Mouse (Mus musculus) midbrain, postnatal 0 days (tissue): ENCODE data around the gene Rimbp2. TPM values are rescaled to one million over a fixed set of nuclear protein-coding genes. Genes with fewer than 3 reads are reported as not detected.
"Not testable (repeated sequence)": the region's sequence is repeated elsewhere in the genome, so short reads cannot be mapped to it uniquely, and the experiment has no call there.

Source experiments
- ATAC-seq: fragments of 200-750 bp; cut with Nextera tagmentation; 2 replicates; pipeline ENCODE4 v1.8.0; 2017; ENCODE audit warnings: moderate number of reproducible peaks, mild to moderate bottlenecking, moderate TSS enrichment, moderate library complexity; ENCODE audit not compliant: low FRiP score
- DNase-seq: peaks from one replicate; pipeline ENCODE4 v3.0.0-alpha.2; 2015; ENCODE audit warnings: low spot score
- H3K27ac ChIP-seq: fragments of 300-500 bp; sonication (generic); 2 replicates; pipeline ENCODE4 v1.5.1; 2014; ENCODE audit warnings: low read depth, mild to moderate bottlenecking, low read length, mixed read lengths
- H3K27me3 ChIP-seq: fragments of 300-500 bp; sonication (generic); 2 replicates; pipeline ENCODE4 v1.6.1; 2014; ENCODE audit warnings: low read length, control low read depth, mixed read lengths; ENCODE audit not compliant: insufficient read depth
- H3K36me3 ChIP-seq: fragments of 300-500 bp; sonication (generic); 2 replicates; pipeline ENCODE4 v1.6.1; 2014; ENCODE audit warnings: low read length, control low read depth, mixed read lengths; ENCODE audit not compliant: insufficient read depth
- H3K4me1 ChIP-seq: fragments of 300-500 bp; sonication (generic); 2 replicates; pipeline ENCODE4 v1.6.1; 2014; ENCODE audit warnings: mild to moderate bottlenecking, control low read depth, antibody characterized with exemption, low read length, mixed read lengths; ENCODE audit not compliant: insufficient read depth
- H3K4me2 ChIP-seq: fragments of 300-500 bp; sonication (generic); 2 replicates; pipeline ENCODE4 v1.6.1; 2014; ENCODE audit warnings: low read depth, mild to moderate bottlenecking, low read length, mixed read lengths; ENCODE audit not compliant: poor library complexity, severe bottlenecking
- H3K4me3 ChIP-seq: fragments of 300-500 bp; sonication (generic); 2 replicates; pipeline ENCODE4 v1.5.1; 2014; ENCODE audit warnings: low read depth, mild to moderate bottlenecking, low read length, moderate library complexity
- H3K9ac ChIP-seq: fragments of 300-500 bp; sonication (generic); replicated peaks from 2 replicates; pipeline ENCODE4 v1.6.1; 2014; ENCODE audit warnings: mild to moderate bottlenecking, low read length, moderate library complexity, mixed read lengths; ENCODE audit not compliant: poor library complexity, severe bottlenecking
- H3K9me3 ChIP-seq: fragments of 300-500 bp; sonication (generic); 2 replicates; pipeline ENCODE4 v1.6.1; 2016; ENCODE audit warnings: low read length, control low read depth
- CTCF ChIP-seq: IDR thresholded peaks from 2 replicates; pipeline ENCODE4 v1.5.1; 2016; ENCODE audit warnings: antibody characterized with exemption, mild to moderate bottlenecking
- WGBS: fragments of 180-500 bp; shearing (Covaris S2); extraction: QIAGEN DNeasy Blood & Tissue Kit; methylation state at CpG from one replicate; pipeline ENCODE4 v1.1.7; 2014; 5-methylcytosine and 5-hydroxymethylcytosine counted together
- polyA plus RNA-seq: library from polyadenylated mRNA; unstranded; fragments of >200 nt; fragmentation: Nextera tagmentation; extraction: Ambion mirVana; gene quantifications from 2 replicates; pipeline ENCODE4 v1.2.1, GENCODE M21; 2015
- total RNA-seq: library from RNA; depleted of rRNA; stranded (reverse); fragments of >200 nt; gene quantifications from 2 replicates; pipeline ENCODE4 v1.2.3, GENCODE M21; 2014

The Rimbp2 gene
- total and polyA plus RNA-seq, 2 experiments from 2014 or later = 6.1 to 22.7 TPM

- WGBS = 15% methylated on average over 14 of the region's 14 CpGs
- H3K4me3 ChIP-seq = no peak overlapping the region
- DNase-seq (peak; percentile 77), ATAC-seq (no peak)
- H3K4me2 ChIP-seq = no peak overlapping the region
- no peaks in the 10 kb centered on the region for H3K36me3 ChIP-seq
- H3K27ac ChIP-seq = no peak overlapping the region
- TF ChIP-seq CTCF = peak; percentile 88
- no peaks in the 10 kb centered on the region for H3K4me1 ChIP-seq
- no peaks in the 10 kb centered on the region for H3K27me3 ChIP-seq
- H3K9ac ChIP-seq = no peak overlapping the region
- H3K9me3 ChIP-seq = no peaks in the 10 kb centered on the region
Observed at GRCm38 (mm10) chr5:128971298-128971697, 18.0 kb upstream of the Rimbp2 start.

- no peak; the same call in 1 of the 2 replicates for TF ChIP-seq CTCF
- no peaks in the 10 kb centered on the region for H3K36me3 ChIP-seq
- H3K4me3 ChIP-seq = no peak overlapping the region
- DNase-seq (no peak), ATAC-seq (no peak)
- H3K27ac ChIP-seq = no peak overlapping the region
- no peaks in the 10 kb centered on the region for H3K27me3 ChIP-seq
- H3K4me1 ChIP-seq = no peaks in the 10 kb centered on the region
- no peaks in the 10 kb centered on the region for H3K9me3 ChIP-seq
- H3K9ac ChIP-seq = no peak overlapping the region
- H3K4me2 ChIP-seq = no peak overlapping the region
- 74% methylated on average over 10 of the region's 10 CpGs for WGBS
Observed at GRCm38 (mm10) chr5:128970878-128971277, 17.6 kb upstream of the Rimbp2 start.

- no peaks in the 10 kb centered on the region for H3K36me3 ChIP-seq
- no peak for DNase-seq
- no peaks in the 10 kb centered on the region for H3K4me1 ChIP-seq
- H3K27ac ChIP-seq = no peak overlapping the region
- 51% methylated on average over 4 of the region's 4 CpGs for WGBS
- ATAC-seq = no peak
- H3K4me2 ChIP-seq = no peak overlapping the region
- H3K9me3 ChIP-seq = no peaks in the 10 kb centered on the region
- TF ChIP-seq CTCF = no peak
- no peaks in the 10 kb centered on the region for H3K27me3 ChIP-seq
- H3K4me3 ChIP-seq = no peak overlapping the region
- no peak overlapping the region for H3K9ac ChIP-seq
Observed at GRCm38 (mm10) chr5:128964353-128964752, 11.1 kb upstream of the Rimbp2 start.

GRCm38 (mm10) chr5:128958916-128959315, 5.6 kb upstream of the Rimbp2 start:
- Histone ChIP-seq H3K36me3 (no peaks in the 10 kb centered on the region), H3K4me1 (no peaks in the 10 kb centered on the region), H3K27ac (no peak overlapping the region), H3K27me3 (no peaks in the 10 kb centered on the region), H3K4me3 (no peak overlapping the region), H3K4me2 (no peak overlapping the region), H3K9me3 (no peaks in the 10 kb centered on the region), H3K9ac (no peak overlapping the region)
- no peak for ATAC-seq
- 75% methylated on average over 3 of the region's 3 CpGs for WGBS
- no peak for DNase-seq
- no peak for TF ChIP-seq CTCF

- 88% methylated on average over 5 of the region's 5 CpGs for WGBS
- not testable (repeated sequence) for H3K4me3 ChIP-seq, H3K4me2 ChIP-seq, H3K36me3 ChIP-seq, H3K27ac ChIP-seq, H3K4me1 ChIP-seq, ATAC-seq, H3K9ac ChIP-seq, H3K9me3 ChIP-seq, H3K27me3 ChIP-seq
- TF ChIP-seq CTCF = peak; percentile 70
- DNase-seq = peak; percentile 24
Observed at GRCm38 (mm10) chr5:128954371-128954770, 1.1 kb upstream of the Rimbp2 start.

- Histone ChIP-seq H3K27ac (peak overlapping the region; percentile 92), H3K4me2 (peak overlapping the region; percentile 78), H3K9me3 (no peaks in the 10 kb centered on the region), H3K4me3 (peak overlapping the region; percentile 64), H3K36me3 (no peaks in the 10 kb centered on the region), H3K4me1 (peaks cover 7% of the 10 kb centered on the region; the same call in 1 of the 2 replicates), H3K27me3 (no peaks in the 10 kb centered on the region), H3K9ac (peak overlapping the region; percentile 90)
- WGBS = under 1% methylated on average over 33 of the region's 35 CpGs
- TF ChIP-seq CTCF = 0 out of 2 replicates have a peak, but pooled peaks have one; percentile 13
- ATAC-seq (peak; percentile 68), DNase-seq (peak; percentile 46)
Observed at GRCm38 (mm10) chr5:128952291-128953195, 743 bp downstream of the Rimbp2 start.
